Mouse (Mus musculus): ENCODE measurements at regions not wholly inside any gene's neighbourhood (a gene's known extent, or its start where the extent isn't known, plus 50 kb on each side); places are given as distances from the start of the nearest gene placed in this dataset.

DNA sequence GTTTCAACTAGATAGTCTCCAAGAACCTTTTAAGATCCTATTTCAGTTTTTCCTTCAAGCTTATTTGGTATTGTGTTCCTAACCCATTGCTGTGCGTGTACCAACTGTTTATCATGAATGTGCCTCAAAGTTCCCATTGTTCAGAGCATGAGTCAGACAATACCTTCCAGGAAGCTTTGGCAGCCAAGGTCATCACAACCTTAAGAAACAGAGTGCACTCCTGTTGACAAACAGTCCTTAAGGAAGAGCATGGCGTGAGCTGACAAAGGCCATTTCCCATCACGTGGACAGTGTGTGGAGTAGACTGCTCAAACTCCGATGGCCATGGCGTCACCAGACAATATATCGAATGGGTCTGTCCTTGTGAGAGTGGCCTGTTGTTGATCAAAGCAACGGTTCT, 96.9 kb upstream of the Zfp703 start:
- DNase-seq (ENCODE audit: low spot score in 2 of 2): no peak

DNA sequence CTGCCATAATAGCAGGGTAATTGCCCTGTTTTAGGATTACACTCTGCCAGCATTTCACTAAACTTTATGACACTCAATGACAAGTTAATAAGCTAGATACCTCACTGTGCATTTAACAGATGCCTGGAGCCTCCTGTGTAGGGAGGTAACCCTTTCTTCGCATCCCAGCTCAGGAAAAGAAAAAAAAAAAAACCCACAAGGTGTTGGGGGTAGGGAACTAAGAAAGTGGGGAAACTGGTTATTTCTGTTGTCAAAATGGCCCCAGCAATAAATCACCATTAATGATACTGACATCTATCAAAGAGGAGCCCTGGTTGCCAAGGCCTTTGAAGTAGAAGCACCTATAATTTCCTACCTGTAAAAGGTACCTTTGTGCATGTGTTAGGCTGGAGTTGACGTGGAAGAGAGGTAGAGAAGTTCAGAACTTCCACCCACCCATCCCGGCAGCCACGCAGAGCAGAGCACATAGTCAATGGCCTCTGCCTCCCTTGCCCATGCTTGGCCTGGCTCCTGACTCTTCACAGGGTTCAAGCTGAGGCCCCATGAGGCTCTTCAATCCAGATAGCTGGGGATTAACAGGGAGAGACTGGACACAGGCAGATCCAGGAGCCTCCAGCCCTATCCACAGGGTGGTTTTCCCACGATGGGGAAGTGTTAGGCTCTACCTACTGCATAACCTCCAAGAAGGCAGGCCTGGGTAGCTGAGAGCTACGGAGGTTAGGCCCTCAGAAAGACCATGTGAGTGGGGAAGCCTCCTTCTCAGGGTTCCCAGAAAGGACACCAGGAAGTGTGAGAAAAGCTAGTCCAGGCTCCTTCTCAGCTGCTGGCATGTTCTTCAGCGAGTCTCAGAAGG, 95.6 kb upstream of the Zfp703 start:
- DNase-seq (ENCODE audit: low spot score in 2 of 2): no peak

DNA sequence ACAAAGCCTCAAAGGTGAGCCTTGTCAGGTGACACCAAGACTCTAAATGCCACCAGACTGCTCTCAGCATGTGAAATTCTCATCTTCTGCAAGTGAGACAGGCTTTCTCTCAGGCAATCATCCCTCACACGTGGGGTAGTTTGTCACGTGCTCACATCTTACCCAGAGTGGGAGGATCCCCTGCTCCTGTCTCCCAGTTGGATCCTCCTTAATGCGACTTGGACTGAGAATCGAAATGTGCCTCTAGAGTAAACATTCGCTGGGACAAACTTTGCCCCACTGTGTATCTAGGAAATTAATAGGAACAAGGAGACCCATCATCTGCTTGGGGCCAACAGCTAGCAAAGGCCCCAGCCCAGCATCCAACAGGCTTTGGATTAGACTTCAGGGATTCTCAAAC, 94.5 kb upstream of the Zfp703 start:
- no peak for DNase-seq (ENCODE audit: low spot score in 2 of 2)

DNA sequence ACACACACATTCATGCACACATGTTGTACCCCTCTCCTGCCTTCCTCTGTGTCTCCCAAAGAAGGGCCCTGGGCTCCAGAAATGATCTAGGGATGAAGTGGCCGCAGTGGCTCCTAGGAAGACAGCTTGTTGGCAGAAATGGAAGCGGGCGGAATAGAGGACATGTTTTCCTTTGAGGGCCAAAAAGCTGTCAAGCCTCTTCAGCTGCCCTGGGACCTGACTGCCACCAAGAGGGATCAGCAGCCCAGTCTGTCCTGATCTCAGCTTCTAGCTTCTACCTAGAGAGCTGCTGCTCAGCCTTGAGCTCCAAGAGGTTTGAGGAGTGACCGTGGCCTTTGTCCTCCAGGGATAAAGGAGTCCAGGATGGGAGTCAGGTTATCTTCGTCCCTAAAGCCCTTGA, 93.8 kb upstream of the Zfp703 start:
- DNase-seq (ENCODE audit: low spot score in 2 of 2): no peak

DNA sequence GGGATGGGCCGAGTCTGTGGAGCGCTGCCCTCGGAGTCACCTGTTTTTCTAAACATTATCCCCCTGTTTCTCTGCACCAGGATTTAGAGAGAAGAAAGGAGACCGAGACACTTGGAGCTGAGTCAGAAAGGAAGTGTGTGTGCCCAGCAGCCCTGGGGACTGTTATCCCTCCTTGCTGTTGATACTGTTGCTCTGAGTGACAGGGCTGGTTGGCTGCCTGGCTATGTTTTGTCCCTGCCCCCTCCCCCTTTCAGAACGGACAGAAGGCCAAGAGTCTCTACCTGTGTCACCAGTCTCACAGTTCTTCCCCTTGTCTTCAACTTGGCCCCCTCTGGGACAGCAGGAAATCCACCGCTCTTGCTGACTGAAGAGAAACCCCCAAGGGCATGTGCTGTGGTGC, 93.4 kb upstream of the Zfp703 start:
- DNase-seq (ENCODE audit: low spot score in 2 of 2): no peak

DNA sequence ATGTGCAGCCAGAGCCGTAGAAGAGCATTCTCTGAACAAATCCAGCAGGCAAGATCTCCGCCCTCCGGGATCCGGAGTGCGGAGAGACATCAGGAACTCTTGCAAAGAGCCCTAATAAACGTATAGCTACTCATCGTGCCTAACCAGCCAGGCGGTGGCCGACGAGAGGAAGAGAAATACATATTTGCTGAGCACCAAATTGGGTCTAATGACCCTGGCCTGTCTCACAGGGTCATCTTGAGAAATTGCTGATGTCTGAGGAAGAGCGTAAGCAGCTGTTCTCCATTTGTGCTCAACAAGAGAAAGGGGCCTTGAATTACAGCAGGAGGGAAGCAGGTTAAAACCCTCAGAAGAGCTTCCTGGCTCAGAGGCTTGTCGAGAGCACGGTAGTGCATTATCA, 92.8 kb upstream of the Zfp703 start:
- no peak for DNase-seq (ENCODE audit: low spot score in 2 of 2)

DNA sequence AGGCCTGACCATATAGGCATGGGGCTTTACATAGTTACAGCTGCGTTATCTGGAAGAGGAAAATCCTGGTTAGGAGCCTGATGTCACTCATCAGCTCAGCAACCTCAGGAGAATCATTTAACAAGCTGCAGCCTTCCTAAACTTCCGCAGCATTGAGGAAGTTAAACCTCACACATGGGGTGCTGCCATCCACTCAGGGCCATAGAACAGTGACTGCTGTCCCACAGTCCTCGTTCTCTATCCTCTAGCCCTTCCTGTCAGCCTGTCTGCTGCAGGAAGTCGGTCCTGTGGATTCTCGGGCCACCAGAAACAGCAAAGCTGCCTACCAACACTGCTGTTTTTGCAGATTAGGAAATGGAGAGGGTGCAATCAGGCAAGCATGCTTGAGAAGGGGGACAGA, 91.8 kb upstream of the Zfp703 start:
- DNase-seq (ENCODE audit: low spot score in 2 of 2): no peak

DNA sequence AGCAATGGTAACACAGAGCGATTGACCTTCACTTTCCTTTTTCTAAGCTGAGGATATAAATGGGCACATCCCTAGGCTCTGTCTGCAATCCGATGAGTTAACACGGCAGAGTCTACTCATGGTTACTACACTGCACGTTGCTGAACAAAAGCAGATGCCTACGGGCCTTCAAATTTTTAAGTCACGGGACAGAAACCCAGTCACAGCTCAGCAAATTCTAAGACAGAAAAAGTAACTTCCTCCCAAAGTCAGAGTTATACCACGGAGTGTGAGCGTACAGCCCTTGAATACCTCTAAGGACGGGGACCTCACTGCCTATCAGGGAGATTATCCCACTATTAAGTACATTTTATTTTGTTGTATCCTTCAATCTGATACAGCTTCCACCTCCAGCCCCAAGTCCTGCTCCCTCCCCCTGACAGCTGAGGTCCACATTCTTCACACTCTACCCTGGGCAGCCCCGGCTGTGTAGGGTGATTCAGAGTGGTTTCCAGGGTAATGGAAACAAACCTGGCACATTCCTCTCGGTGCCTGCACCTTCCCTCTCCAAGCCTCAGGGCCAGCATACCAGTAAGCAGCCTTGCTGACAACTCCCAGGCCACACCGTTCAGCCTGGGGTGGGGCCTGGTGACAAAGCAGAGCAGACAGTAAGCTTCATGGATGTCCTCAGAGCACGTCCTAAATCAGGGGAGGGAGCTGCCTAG, 90.2 kb upstream of the Zfp703 start:
- no peak for DNase-seq (ENCODE audit: low spot score in 2 of 2)

DNA sequence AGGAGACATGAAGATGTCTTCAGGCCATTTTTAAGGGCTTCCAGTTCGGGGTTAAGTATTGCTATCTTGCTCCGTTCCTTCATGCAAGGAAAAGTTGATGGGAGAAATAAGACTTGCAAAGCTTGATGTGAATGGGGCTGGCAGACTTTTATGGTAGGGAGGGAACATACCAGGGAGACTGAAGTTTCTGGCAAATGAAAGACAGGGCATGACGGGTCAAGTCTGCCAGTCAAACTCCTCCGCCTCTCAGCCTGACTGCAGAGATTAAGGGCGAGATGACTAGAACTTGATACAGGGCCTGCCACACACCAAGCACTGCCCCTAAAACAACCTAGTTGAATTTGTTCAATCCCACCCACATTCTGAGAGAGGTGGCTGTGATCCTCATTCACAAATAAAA, 89.6 kb upstream of the Zfp703 start:
- no peak for DNase-seq (ENCODE audit: low spot score in 2 of 2)

DNA sequence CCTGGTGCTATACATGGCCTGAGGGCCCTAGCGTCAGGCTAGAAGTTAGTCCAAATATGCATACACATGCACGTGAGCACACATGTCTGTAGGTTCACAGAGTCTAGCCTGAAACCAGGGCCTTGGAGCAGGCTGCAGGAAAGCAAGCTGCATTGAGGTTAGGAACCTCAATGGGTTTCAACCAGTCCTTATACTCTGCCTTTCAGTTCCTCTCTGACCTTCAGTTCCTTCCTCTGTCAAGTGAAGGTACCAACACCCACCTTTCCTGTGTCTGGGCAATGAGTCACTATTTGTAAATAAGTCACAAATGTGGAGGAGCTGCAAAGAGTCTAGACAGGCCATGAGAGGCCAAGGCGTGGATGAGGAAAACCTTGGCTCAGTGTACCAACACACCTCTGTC, 89.1 kb upstream of the Zfp703 start:
- no peak for DNase-seq (ENCODE audit: low spot score in 2 of 2)

DNA sequence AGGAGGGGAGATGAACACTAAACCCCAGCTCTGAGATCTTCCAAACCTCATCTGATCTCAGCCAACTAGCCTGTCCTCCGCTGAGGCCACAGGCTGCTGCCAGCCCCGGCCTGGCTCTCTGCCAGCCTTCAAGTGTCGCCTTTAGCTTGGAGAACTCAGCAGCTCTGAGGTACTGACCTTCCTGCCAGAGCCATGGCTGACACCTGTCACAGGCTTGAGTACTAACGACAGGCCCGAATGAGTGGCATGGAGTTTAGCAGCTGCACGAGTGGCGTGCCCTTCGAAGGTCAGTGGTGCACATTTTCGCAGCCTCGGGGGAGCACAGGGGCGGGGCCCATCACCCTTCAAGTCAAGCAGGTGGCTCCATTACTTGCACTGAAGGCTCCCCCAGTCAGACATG, 85.2 kb upstream of the Zfp703 start:
- DNase-seq (ENCODE audit: low spot score in 2 of 2): no peak

DNA sequence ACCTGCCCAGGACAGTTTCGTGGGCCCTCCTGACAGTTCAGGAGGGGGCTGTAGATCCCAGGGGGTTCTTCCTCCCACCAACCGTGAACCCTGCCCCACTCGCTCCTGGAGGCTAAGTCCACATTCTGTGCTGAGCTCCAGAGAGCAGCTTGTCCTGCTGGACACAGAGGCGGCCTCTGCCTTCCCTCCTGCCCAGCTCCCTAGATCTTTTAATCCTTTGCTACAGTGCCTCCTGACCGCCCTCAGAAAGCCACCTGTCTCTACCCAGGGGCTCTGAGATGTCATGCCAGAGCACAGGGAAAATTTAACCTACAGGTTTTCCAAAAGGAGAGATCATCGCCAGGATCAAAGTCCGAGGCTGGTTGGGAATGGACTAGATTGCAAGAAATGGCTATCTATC, 84.7 kb upstream of the Zfp703 start:
- no peak for DNase-seq (ENCODE audit: low spot score in 2 of 2)

DNA sequence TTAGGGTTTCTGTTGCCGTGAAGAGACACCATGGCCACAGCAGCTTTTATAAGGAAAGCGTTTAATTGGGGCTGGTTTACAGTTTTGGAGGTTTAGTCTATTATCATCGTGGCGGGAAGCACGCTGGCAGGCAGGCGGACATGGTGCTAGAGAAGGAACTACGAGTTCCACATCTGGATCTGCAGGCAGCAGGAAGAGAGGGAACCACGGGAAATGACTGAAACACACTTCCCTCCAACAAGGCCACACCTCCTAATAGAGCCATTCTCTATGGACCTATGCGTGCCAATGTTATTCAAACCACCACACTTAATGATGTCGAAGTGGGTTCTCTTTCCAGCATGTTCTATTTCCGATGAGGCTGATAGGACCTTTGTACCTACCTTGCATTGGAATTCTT, 81.3 kb upstream of the Zfp703 start:
- DNase-seq (ENCODE audit: low spot score in 2 of 2): no peak

DNA sequence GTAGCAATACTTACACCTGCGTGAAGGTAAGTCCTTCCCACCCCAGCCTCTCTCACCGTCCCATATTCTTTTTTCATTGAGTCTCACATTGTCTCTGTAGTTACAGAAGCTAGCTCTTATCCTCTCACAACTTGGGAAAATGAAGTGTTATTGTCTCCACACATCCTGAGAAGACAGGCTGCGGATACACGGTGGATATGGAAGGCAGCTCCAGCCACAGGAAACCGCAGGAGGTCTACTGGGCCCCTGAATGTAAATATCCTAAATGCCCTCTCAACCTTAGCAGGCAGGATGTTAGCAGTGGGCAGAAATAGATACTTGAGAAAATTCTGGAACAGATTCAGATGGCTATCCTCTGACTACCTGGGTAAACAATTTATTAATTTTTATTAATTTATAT, 73.8 kb upstream of the Zfp703 start:
- no peak for DNase-seq (ENCODE audit: low spot score in 2 of 2)

DNA sequence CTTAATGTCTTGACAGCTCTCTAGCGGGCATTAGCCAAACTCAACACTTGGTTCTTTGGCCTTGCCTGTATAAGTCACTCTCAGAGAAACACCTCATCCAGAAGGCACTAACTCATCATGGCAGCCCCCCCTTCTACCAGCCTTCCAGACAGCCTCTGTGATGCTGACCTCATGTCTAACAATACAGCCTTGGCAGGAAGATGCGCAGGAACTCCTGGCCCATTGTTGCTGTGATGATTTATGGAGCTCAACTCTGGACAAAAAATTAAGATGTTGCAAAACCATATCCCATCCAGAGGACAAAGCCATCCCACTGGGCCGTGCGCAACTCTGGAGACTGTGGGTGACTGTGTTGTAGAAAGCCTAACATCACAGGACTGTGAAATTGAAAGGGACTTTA, 70.9 kb upstream of the Zfp703 start:
- no peak for DNase-seq (ENCODE audit: low spot score in 2 of 2)

DNA sequence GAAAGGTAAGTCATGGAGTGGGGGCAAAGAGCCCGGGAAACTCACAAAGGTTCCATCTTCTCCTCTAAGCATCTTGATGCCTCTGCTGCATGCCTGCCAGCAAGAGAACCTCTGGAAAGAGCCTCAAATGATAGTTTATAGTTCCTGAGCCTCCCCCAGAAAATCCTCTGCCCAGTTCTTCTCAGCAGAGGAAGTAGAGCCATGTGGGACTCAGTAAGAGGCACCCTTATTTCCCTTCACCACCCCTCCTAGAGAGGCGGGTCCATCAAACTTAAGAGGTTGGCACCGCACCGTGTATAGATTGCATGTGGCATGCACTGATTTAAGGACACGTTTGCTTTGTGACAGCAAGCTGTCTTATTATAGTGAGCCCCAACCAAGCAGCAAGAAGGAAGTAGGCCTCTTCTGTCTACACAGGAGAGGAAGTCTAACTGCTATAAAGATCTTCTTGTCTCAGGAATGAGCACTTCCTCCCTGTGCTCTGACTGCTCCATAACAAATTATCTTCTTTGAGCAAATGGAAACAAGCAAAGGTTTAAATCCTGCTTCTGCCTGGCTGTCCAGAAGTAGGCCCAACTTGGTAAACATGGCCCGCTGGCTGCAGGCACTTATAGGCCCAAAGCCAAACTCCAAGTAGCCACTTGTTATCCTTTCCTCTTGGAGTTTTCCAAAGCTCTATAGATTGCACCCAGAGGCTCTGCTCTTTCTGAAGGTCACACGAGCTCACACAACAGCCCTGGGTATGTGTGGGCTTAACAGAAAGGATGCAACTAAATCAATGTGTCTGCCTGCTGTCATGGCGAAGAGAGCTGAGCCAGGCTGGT, 69.6 kb upstream of the Zfp703 start:
- DNase-seq (ENCODE audit: low spot score in 2 of 2): peak in 1 of 2 experiments; percentile 13

DNA sequence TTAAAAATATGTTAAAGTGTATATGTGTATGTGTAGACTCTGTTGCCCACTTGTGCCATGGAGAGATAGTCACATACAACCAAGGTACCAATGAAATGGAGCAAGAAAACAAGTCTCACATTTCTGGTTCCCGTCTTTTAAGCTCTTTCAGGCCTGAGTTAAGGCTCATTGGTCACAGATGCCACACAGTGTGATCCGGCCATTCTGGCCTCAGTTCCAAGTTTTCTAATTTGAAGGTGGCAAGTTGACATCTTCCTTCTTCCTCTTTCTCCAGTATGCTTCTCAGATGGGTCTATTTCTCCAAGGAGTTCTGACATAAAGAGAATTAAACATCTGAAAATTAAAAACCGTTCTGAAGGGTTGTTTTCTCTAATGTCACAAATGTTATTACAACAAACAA, 66.9 kb upstream of the Zfp703 start:
- no peak for DNase-seq (ENCODE audit: low spot score in 2 of 2)

DNA sequence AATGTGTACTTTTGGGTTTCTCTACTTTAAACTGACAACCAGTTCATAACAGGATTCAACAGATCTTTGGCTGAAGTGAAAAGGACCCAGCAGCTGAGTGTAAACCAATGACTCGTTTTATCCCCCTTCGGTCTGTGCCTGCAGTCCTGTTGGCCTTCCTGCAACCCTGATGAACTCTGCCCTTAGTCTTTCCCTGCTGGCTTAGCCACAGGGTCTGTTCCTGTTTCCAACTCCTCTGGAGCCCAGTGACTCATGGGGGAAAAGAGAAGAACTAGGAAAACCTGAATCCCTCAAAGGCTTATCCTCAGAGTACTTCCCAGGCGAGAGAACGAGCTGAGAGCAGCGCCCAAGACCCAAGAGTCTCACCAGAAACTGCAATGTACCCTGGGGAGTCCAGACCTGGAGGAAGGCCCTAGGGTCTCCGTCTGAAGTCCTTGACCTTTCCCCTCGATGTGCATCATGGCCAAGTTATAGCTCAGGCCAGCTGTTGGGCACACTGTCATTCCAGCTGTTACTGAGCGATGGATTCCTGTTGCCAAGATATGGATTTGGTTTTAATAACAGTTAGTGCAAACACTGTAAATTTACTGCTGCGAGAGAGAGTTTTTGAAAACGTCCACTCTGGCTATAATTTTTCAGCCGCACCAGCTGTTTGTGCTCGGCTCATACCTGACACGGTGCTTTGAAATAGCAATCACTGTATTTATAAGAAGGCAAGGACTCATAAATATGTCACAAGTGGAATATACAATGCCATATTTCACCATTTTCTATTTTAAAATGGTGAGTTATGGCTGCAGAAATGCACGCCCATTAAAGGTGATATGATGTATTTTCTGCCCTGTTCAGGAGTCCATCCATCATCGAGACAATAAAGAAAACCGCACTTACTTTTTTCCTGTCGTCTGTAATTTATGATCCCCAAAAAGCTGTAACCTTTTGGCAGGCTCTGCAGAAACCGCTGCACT, 63.3 kb upstream of the Zfp703 start:
- no peak for DNase-seq (ENCODE audit: low spot score in 2 of 2)

DNA sequence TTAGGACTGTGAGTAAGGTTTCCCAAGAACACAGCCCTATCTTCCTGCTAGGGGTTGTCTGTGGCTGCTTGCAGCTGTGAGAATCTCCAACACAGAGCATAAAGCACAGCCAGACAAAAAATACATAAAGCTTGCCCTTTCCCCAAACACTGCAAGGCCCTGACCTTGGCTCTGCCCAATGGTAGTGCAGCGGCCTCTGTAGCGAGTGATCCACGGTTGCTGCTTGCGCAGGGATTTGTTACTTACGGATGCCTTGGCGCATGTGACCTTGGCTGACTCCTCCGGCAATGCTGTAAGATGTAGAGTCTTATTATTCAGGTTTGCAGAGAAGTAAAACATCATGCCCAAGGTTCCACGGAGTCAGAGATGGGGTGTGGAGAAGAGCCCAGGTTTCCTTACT, 61.4 kb upstream of the Zfp703 start:
- no peak for DNase-seq (ENCODE audit: low spot score in 2 of 2)

DNA sequence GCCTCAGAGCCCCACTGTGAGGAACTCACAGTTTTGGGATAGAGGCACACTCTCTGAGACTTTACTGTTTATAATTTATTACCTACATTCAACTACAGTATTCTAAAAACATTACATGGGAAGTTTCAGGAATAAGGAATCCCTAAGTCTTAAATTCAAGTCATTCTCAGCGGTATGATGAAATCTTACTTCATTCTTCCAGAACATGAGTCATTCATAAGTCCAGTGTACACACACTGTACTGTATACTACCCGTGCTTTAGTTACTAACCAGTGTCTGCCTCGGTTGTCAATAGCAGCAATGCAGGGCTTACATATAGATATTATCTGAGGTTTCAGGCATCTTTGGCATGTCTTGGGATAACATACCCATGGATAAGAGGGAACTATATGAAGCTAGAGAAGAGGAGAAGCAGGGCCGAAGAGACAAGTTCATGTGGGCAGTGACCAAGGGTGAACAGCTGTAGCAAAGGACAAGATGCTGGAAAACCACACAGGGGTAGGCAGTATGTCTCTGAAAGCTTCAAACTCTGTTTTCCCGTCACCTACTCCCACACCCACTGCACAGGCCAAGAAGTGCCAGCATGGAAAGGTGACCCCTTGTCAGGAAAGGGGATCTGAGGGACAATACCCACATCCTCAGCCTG, 55.5 kb upstream of the Zfp703 start:
- no peak for DNase-seq (ENCODE audit: low spot score in 2 of 2)

DNA sequence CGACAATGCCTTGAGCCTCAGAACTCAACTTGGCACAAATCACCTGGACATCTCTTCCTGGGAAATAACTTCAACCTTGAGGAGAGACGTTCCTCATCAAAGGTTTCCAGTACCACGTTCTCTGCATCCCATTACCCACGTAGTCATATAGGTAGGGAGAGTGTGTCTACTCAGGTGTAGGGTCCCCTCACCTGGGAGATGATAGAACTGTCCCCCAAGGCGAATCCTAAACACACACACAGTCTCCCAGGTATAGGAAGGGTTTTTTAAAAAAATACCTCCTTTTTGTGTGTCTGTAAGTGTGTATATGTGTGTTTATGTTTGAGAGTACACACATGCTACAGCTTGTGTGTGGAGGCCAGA, 55.0 kb upstream of the Zfp703 start:
- DNase-seq (ENCODE audit: low spot score in 2 of 2): no peak

Measured in frontal cortex, postnatal 36 days (tissue).